Mouse (Mus musculus) MEL (cell line): ENCODE data around the gene Serp1. TPM values are rescaled to one million over a fixed set of nuclear protein-coding genes. Genes with fewer than 3 reads are reported as not detected.
"Not testable (repeated sequence)": the region's sequence is repeated elsewhere in the genome, so short reads cannot be mapped to it uniquely, and the experiment has no call there.

Experiments
- DNase-seq: peaks from one replicate; pipeline ENCODE4 v3.0.0; 2011; ENCODE audit warnings: low read depth, low spot score
- H3K27ac ChIP-seq: 2 replicates; pipeline ENCODE4 v1.5.1; 2012; ENCODE audit warnings: low read depth, mild to moderate bottlenecking, control low read depth, low read length, moderate library complexity; ENCODE audit not compliant: control insufficient read depth
- H3K27me3 ChIP-seq, 2 experiments: fragments of 150-350 bp in 1 of 2; sonication (generic) in 1 of 2; 2 replicates each; pipeline ENCODE4 v1.6.1; 2012; ENCODE audit warnings: low read length in 2 of 2, mild to moderate bottlenecking in 2 of 2, improper control_type of control experiment in 1 of 2, moderate library complexity in 1 of 2; ENCODE audit not compliant: insufficient read depth in 2 of 2, control insufficient read depth in 1 of 2
- H3K36me3 ChIP-seq, 2 experiments: 2 replicates each; pipeline ENCODE4 v1.6.1; 2012 to 2014; ENCODE audit warnings: low read length in 2 of 2, improper control_type of control experiment in 1 of 2, inconsistent platforms in 1 of 2, mild to moderate bottlenecking in 1 of 2; ENCODE audit not compliant: insufficient read depth in 2 of 2, control insufficient read depth in 1 of 2
- H3K4me1 ChIP-seq, 2 experiments: fragments of 150-350 bp in 1 of 2; sonication (generic) in 1 of 2; 2 replicates each; pipeline ENCODE4 v1.6.1; 2012; ENCODE audit warnings: low read length in 2 of 2, improper control_type of control experiment in 1 of 2, mild to moderate bottlenecking in 1 of 2; ENCODE audit not compliant: insufficient read depth in 2 of 2, control insufficient read depth in 1 of 2
- H3K4me3 ChIP-seq, 2 experiments: fragments of 150-350 bp in 1 of 2; sonication (generic) in 1 of 2; 2 replicates each; pipeline ENCODE4 v1.5.1; 2012; ENCODE audit warnings: low read depth in 2 of 2, low read length in 2 of 2, mild to moderate bottlenecking in 2 of 2, moderate library complexity in 2 of 2, control low read depth in 1 of 2, improper control_type of control experiment in 1 of 2; ENCODE audit not compliant: control insufficient read depth in 1 of 2, insufficient read depth in 1 of 2
- H3K79me2 ChIP-seq: 2 replicates; pipeline ENCODE4 v1.6.1; 2012; ENCODE audit warnings: mild to moderate bottlenecking, low read length, moderate library complexity; ENCODE audit not compliant: control insufficient read depth, poor library complexity, insufficient read depth
- H3K9ac ChIP-seq: 2 replicates; pipeline ENCODE4 v1.6.1; 2012; ENCODE audit warnings: low read depth, mild to moderate bottlenecking, control low read depth, low read length, moderate library complexity; ENCODE audit not compliant: control insufficient read depth, poor library complexity, severe bottlenecking
- H3K9me3 ChIP-seq: fragments of 150-350 bp; sonication (generic); replicated peaks from 2 replicates; pipeline ENCODE4 v1.6.1; 2012; ENCODE audit warnings: mild to moderate bottlenecking, low read length, improper control_type of control experiment, moderate library complexity; ENCODE audit not compliant: insufficient read depth
- ZNF384 ChIP-seq: IDR thresholded peaks from 2 replicates; pipeline ENCODE4 v1.6.1; 2012; ENCODE audit warnings: low read depth, mild to moderate bottlenecking, inconsistent platforms, low read length, improper control_type of control experiment
- polyA plus RNA-seq, 2 experiments: library from polyadenylated mRNA; stranded (reverse) in 1 of 2; unstranded in 1 of 2; fragments of >175 nt in 1 of 2; fragments of >200 nt in 1 of 2; gene quantifications; 2 replicates each; pipeline versions ENCODE4 v1.2.1 to v1.2.4; 2012; ENCODE audit warnings: low replicate concordance in 2 of 2, low read depth in 1 of 2; ENCODE audit not compliant: insufficient read length in 2 of 2, insufficient read depth in 1 of 2, missing spikeins in 1 of 2
- total RNA-seq: library from RNA; depleted of rRNA; stranded (reverse); fragments of 300-350 nt; gene quantifications from 2 replicates; pipeline ENCODE4 v1.2.3, GENCODE M21; 2012; rRNA removed

Serp1 gene
- total and polyA plus RNA-seq, 3 experiments = 80.5 to 96.3 (median 83.8) TPM

DNA sequence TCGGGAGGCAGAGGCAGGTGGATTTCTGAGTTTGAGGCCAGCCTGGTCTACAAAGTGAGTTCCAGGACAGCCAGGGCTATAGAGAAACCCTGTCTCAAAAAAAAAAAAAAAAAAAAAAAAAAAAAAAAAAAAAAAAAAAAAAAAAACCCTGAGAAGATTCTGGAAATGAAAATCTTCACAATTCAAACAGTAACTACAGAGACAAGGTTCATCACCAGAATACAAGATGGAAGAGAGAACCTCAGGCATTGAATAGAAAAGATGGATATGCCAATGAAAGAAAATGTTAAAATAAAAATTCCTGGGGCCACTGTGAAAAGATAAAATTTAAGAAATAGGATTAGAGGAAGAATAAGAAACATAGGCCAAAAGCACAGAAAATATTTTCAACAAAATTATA lies 50.4 kb downstream of the Serp1 start:
- H3K36me3 ChIP-seq, H3K27me3 ChIP-seq, H3K4me3 ChIP-seq, H3K4me1 ChIP-seq, H3K27ac ChIP-seq, H3K79me2 ChIP-seq, DNase-seq, H3K9me3 ChIP-seq, H3K9ac ChIP-seq: not testable (repeated sequence)
- peak; percentile 31; the same call in 1 of the 2 replicates for TF ChIP-seq ZNF384

Other genes with a start within 250 kb of the Serp1 start
- 10.7 and 10.9 TPM in 2 replicates for gene Tsc22d2, start 111.2 kb downstream of the Serp1 start, total RNA-seq
- gene Tsc22d2, start 111.2 kb downstream of the Serp1 start, polyA plus RNA-seq = 10 to 100 TPM in 1 of 2 experiments, not detected in 1; 13.3 TPM
- gene Eif2a, start 71 bp downstream of the Serp1 start, total RNA-seq = 70.2 and 79.5 TPM in 2 replicates
- gene Eif2a, start 71 bp downstream of the Serp1 start, polyA plus RNA-seq = 100 to 1,000 TPM in 1 of 2 experiments, 10 to 100 TPM in 1; 67.3 to 192 TPM
- 78.3 and 83.9 TPM in 2 replicates for gene Selenot, start 50.7 kb upstream of the Serp1 start, total RNA-seq
- 100 to 1,000 TPM in 1 of 2 experiments, 10 to 100 TPM in 1; 89.5 to 107 TPM for gene Selenot, start 50.7 kb upstream of the Serp1 start, polyA plus RNA-seq
- not detected in 2 replicates for gene Erich6, start 111.3 kb upstream of the Serp1 start, total RNA-seq
- under 1 TPM in 1 of 2 experiments, not detected in 1; 0.08 TPM for gene Erich6, start 111.3 kb upstream of the Serp1 start, polyA plus RNA-seq
- 17.6 and 20.4 TPM in 2 replicates for gene Siah2, start 166.5 kb upstream of the Serp1 start, total RNA-seq
- gene Siah2, start 166.5 kb upstream of the Serp1 start, polyA plus RNA-seq = 10 to 100 TPM; 22.5 to 58.1 TPM